Mouse (Mus musculus) heart, postnatal 14 days (tissue): ENCODE data around the gene Esr1. TPM values are rescaled to one million over a fixed set of nuclear protein-coding genes. Genes with fewer than 3 reads are reported as not detected.

Source experiments
- DNase-seq, 2 experiments: peaks; one replicate each; pipeline ENCODE4 v3.0.0; 2021 to 2022
- intact Hi-C: fragments of 180-260 bp; cut with DNase I; formaldehyde crosslinking; loops from one replicate; pipeline ENCODE4 v1.15.1; 2025
- total RNA-seq, 2 experiments: library from RNA; stranded (reverse); gene quantifications; 2 replicates each; pipeline ENCODE4 v1.2.3; 2021

Gene Esr1
- total RNA-seq, 2 experiments from 2014 or later = 0.59 to 1.2 TPM

DNA sequence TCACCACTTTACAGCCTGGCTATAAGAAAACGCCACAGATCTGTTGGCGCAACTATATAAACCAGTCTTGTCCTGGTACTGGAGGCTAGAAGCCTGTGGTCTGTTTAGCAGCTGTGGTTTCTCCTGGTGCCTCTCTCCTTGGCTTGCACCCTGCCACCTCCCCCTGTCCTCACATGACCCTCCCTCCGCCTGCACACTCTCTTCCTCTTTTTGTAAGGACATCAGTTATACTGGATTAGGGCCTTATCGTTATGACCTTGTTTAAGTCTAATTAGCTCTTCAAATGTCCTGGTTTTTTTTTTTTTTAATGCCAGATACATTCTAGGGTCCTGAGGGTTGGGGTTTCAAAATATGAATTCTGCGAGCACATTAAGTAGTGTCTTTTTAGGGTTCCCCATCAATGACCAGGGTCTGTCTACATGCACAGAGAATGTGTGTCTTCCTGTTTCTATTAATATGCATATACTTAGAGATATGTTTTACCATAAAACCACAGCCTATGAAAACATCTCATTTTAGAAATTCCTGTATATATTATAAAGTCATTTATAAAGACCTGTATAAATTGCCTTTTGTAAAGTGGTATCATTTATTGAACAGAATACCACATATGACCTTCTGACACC is 175.7 kb downstream of the Esr1 start:
- DNase-seq = peak; percentile 26 to 32
- intact Hi-C loops = no loop called here

DNA sequence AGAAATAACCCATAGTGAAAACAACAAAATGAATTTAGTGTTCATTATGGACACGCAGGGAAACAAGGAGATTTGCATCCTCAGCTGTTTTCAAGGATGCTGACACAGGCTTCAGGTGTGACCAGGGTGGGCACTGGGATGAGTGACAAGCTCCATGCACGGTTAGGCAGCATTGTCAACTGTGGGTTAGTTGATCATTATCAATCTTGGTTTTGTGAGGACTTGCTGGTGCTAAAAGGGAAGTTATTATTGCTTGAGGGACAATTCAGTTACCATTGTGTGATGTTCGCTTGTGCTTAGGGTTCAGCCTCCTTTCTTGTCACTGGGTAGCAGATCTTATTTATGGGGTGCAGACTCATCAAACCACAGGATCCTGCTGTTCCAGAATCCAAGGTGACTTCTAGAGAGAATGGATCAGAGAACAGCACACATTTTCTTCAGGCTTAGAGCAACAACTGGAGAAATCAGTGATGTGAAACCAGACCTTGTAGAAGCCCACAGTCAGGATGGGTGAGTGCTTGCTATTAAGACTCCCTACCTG is 186.9 kb downstream of the Esr1 start:
- intact Hi-C loops = no loop called here

GRCm38 (mm10) chr10:4824366-4824765 is 213.0 kb downstream of the Esr1 start:
- intact Hi-C loops = no loop called here
- no peak for DNase-seq

More for the DNA sequence above, 186.9 kb downstream of the Esr1 start:
- DNase-seq = no peak

- DNase-seq = no peak
- intact Hi-C loops = no loop called here
These were observed 219.2 kb downstream of the Esr1 start for GRCm38 (mm10) chr10:4830592-4830991.

DNA sequence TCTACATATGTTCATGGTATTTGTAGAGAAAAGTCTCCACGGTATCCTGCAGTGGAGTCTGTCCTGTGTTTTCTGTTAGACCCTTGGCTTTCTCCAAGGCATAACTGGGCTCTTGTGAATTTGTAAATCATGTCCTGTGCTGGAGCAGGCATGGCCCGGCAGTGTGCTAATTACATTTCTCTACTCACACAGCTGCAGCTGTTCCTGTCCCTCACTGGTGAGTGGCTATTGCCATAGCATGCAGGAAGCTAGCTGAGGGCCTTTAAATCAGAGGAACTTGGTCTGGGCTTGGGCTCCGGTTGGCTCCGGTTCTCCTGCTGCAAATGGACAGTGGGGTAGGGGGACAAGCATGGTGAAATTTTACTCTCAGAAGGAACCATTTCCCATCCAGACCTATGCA is 226.7 kb downstream of the Esr1 start:
- intact Hi-C loops = no loop called here
- DNase-seq = no peak

GRCm38 (mm10) chr10:4841039-4841438 is 229.6 kb downstream of the Esr1 start:
- no peak for DNase-seq
- intact Hi-C loops = no loop called here

- DNase-seq = no peak
- intact Hi-C loops = no loop called here
These were observed 236.1 kb downstream of the Esr1 start for GRCm38 (mm10) chr10:4847523-4847922.

- no peak for DNase-seq
These were observed 238.5 kb downstream of the Esr1 start for GRCm38 (mm10) chr10:4849881-4850280.

GRCm38 (mm10) chr10:4875076-4875737 is 263.8 kb downstream of the Esr1 start:
- no peak for DNase-seq
- intact Hi-C loops = no loop called here

More at GRCm38 (mm10) chr10:4849881-4850280, 238.5 kb downstream of the Esr1 start:
- intact Hi-C loops = no loop called here

- intact Hi-C loops = no loop called here
These were observed 270.0 kb downstream of the Esr1 start for GRCm38 (mm10) chr10:4881391-4881790.

GRCm38 (mm10) chr10:4885506-4885905 is 274.1 kb downstream of the Esr1 start:
- no peak for DNase-seq
- intact Hi-C loops = no loop called here

More at GRCm38 (mm10) chr10:4881391-4881790, 270.0 kb downstream of the Esr1 start:
- no peak for DNase-seq

GRCm38 (mm10) chr10:4885961-4886360 is 274.6 kb downstream of the Esr1 start:
- DNase-seq = no peak
- intact Hi-C loops = no loop called here

- DNase-seq = no peak
- intact Hi-C loops = no loop called here
These were observed 282.1 kb downstream of the Esr1 start for GRCm38 (mm10) chr10:4893475-4893874.

GRCm38 (mm10) chr10:4897789-4898188 is 286.4 kb downstream of the Esr1 start:
- no peak for DNase-seq
- intact Hi-C loops = no loop called here

DNA sequence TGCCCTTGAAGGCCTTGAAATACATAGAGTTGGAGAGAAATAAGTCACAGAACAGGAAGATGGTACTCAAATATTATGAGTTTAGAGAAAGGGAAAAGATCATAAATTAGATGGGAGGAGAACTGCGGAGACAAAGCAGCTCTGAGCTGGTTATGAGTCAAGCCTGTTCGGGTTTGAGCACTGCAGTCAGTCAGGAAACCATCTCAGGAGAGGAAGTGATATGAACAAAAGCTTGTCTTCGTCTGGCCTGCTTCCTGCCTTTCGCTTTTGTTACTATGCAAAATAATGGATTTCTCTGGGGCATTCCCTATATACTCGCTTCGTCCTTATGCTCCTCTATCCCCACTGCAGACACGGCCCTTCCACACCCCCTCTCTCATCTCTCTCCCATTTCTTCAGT is 288.9 kb downstream of the Esr1 start:
- no peak for DNase-seq
- intact Hi-C loops = no loop called here

GRCm38 (mm10) chr10:4909271-4909670 is 297.9 kb downstream of the Esr1 start:
- no peak for DNase-seq
- intact Hi-C loops = no loop called here

GRCm38 (mm10) chr10:4910451-4910850 is 299.1 kb downstream of the Esr1 start:
- intact Hi-C loops = no loop called here
- no peak for DNase-seq

- no peak for DNase-seq
- intact Hi-C loops = no loop called here
These were observed 307.7 kb downstream of the Esr1 start for GRCm38 (mm10) chr10:4919046-4919445.

GRCm38 (mm10) chr10:4923616-4924015 is 312.2 kb downstream of the Esr1 start:
- no peak for DNase-seq
- intact Hi-C loops = no loop called here

DNA sequence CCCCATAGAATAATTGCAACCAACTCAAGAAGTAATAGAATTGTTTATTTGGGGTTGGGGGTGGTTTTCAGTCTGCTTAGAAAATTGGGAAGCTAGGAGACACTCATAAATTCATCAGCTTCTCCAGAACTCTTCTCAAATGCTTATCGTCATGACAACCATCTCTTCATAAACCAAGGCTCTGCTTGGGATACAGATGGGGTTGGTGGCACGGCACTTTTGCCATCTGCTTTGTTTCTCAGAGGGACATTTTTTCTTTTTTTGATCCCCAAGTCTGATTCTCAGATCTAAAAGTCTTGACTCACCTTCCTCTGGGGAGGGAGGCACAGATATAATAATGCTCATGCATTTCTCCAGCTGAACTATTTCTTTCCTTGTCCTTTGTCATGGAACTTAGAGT is 313.0 kb downstream of the Esr1 start:
- intact Hi-C loops = no loop called here
- no peak for DNase-seq

- no peak for DNase-seq
- intact Hi-C loops = no loop called here
These were observed 331.8 kb downstream of the Esr1 start for GRCm38 (mm10) chr10:4943148-4943547.

DNA sequence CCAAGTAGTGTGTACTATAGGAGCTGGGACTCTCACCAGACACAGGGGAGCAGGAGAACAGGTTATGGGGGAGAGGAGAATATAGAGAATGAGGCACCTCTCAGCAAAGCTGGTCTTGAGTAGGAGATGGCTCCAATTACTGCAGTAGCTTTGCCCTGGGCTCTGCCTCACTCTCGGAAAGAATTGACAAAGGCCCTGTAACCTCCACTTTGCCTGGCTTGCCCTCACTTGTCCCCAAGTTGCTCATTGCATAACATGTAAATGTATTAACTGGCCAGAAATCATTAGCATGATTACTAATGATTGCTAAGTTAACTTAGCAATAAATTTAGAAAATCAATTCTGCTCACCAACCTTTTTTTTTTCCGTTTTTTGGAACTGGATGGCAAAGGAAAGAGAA is 333.3 kb downstream of the Esr1 start:
- DNase-seq = no peak
- intact Hi-C loops = no loop called here
